Mouse (Mus musculus) cerebellum, adult 2 months (tissue): ENCODE measurements around the gene Ndufaf2.

ENCODE experiments used
- CTCF ChIP-seq: fragments of 200-500 bp; IDR thresholded peaks from 2 replicates; pipeline ENCODE4 v1.5.1; 2011; ENCODE audit warnings: low read depth, mild to moderate bottlenecking, control low read depth, low read length, moderate library complexity, borderline replicate concordance; ENCODE audit not compliant: insufficient read depth
- POLR2A ChIP-seq: fragments of 200-500 bp; IDR thresholded peaks from 2 replicates; pipeline ENCODE4 v1.6.1; 2011; ENCODE audit warnings: low read length, control low read depth, borderline replicate concordance; ENCODE audit not compliant: insufficient read depth

- TF ChIP-seq CTCF (no peak), POLR2A (no peak)
Observed at GRCm38 (mm10) chr13:108123109-108123723, 35.2 kb downstream of the Ndufaf2 start.
